Mouse (Mus musculus) forebrain, embryonic 11.5 days (tissue): ENCODE measurements around the gene Prcc. TPM values are rescaled to one million over a fixed set of nuclear protein-coding genes. Genes with fewer than 3 reads are reported as not detected.
"Not testable (repeated sequence)": the region's sequence is repeated elsewhere in the genome, so short reads cannot be mapped to it uniquely, and the experiment has no call there.

Experiments used
- ATAC-seq: fragments of 200-750 bp; cut with Nextera tagmentation; replicated peaks from 2 replicates; pipeline ENCODE4 v1.8.0; 2017; ENCODE audit warnings: moderate TSS enrichment; ENCODE audit not compliant: low FRiP score
- DNase-seq: peaks from one replicate; pipeline ENCODE4 v3.0.0-alpha.2; 2017; ENCODE audit warnings: low spot score
- H3K27ac ChIP-seq: fragments of 300-500 bp; sonication (generic); 2 replicates; pipeline ENCODE4 v1.5.1; 2014; ENCODE audit warnings: low read depth, low read length
- H3K27me3 ChIP-seq: fragments of 300-500 bp; sonication (generic); 2 replicates; pipeline ENCODE4 v1.6.1; 2014; ENCODE audit warnings: mild to moderate bottlenecking, low read length, mixed read lengths; ENCODE audit not compliant: control insufficient read depth, insufficient read depth
- H3K36me3 ChIP-seq: fragments of 300-500 bp; sonication (generic); 2 replicates; pipeline ENCODE4 v1.6.1; 2014; ENCODE audit warnings: mild to moderate bottlenecking, low read length, moderate library complexity, mixed read lengths; ENCODE audit not compliant: control insufficient read depth, insufficient read depth
- H3K4me1 ChIP-seq: fragments of 300-500 bp; sonication (generic); replicated peaks from 2 replicates; pipeline ENCODE4 v1.6.1; 2014; ENCODE audit warnings: low read length, mixed read lengths; ENCODE audit not compliant: control insufficient read depth, insufficient read depth
- H3K4me2 ChIP-seq: fragments of 300-500 bp; sonication (generic); 2 replicates; pipeline ENCODE4 v1.6.1; 2014; ENCODE audit warnings: low read depth, mild to moderate bottlenecking, low read length, moderate library complexity, mixed read lengths; ENCODE audit not compliant: severe bottlenecking
- H3K4me3 ChIP-seq: fragments of 300-500 bp; sonication (generic); 2 replicates; pipeline ENCODE4 v1.5.1; 2014; ENCODE audit warnings: low read depth, low read length
- H3K9ac ChIP-seq: fragments of 300-500 bp; sonication (generic); 2 replicates; pipeline ENCODE4 v1.6.1; 2014; ENCODE audit warnings: low read length
- H3K9me3 ChIP-seq: fragments of 300-500 bp; sonication (generic); 2 replicates; pipeline ENCODE4 v1.6.1; 2016; ENCODE audit warnings: low read length, mixed read lengths; ENCODE audit not compliant: control insufficient read depth
- WGBS: fragments of 180-500 bp; shearing (Covaris S2); extraction: QIAGEN DNeasy Blood & Tissue Kit; methylation state at CpG from one replicate; pipeline ENCODE4 v1.1.7; 2014; 5-methylcytosine and 5-hydroxymethylcytosine counted together
- polyA plus RNA-seq: library from polyadenylated mRNA; unstranded; fragments of >200 nt; fragmentation: Nextera tagmentation; extraction: Ambion mirVana; gene quantifications from 2 replicates; pipeline ENCODE4 v1.2.1, GENCODE M21; 2014

Gene Prcc
- polyA plus RNA-seq, 1 experiment from 2014 or later = 19.6 TPM

- no peak for ATAC-seq
- H3K4me2 ChIP-seq = no peak overlapping the region
- no peak overlapping the region for H3K9ac ChIP-seq
- no peaks in the 10 kb centered on the region for H3K9me3 ChIP-seq
- H3K27me3 ChIP-seq = no peaks in the 10 kb centered on the region
- no peak for DNase-seq
- peaks cover 22% of the 10 kb centered on the region for H3K4me1 ChIP-seq
- H3K4me3 ChIP-seq = no peak overlapping the region
- H3K27ac ChIP-seq = peak overlapping the region; percentile 86; the same call in 1 of the 2 replicates
- peaks cover 3% of the 10 kb centered on the region for H3K36me3 ChIP-seq
- 86% methylated on average over 2 of the region's 2 CpGs for WGBS
These were observed 24.0 kb upstream of the Prcc start for GRCm38 (mm10) chr3:87909381-87909780.

- Histone ChIP-seq H3K27ac (no peak overlapping the region), H3K9ac (peak overlapping the region; percentile 99), H3K4me1 (peaks cover 22% of the 10 kb centered on the region), H3K9me3 (no peaks in the 10 kb centered on the region), H3K27me3 (no peaks in the 10 kb centered on the region), H3K36me3 (no peaks in the 10 kb centered on the region), H3K4me2 (peak overlapping the region; percentile 78), H3K4me3 (peak overlapping the region; percentile 99)
- no peak for ATAC-seq
- 6% methylated on average over 1 of the region's 1 CpGs for WGBS
- no peak for DNase-seq
These were observed 22.5 kb upstream of the Prcc start for GRCm38 (mm10) chr3:87907906-87908305.

- peak overlapping the region; percentile 99 for H3K9ac ChIP-seq
- no peaks in the 10 kb centered on the region for H3K9me3 ChIP-seq
- peak overlapping the region; percentile 78 for H3K4me2 ChIP-seq
- H3K27me3 ChIP-seq = no peaks in the 10 kb centered on the region
- ATAC-seq (no peak), DNase-seq (peak; percentile 68)
- under 1% methylated on average over 27 of the region's 27 CpGs for WGBS
- peak overlapping the region; percentile 89 for H3K27ac ChIP-seq
- peaks cover 22% of the 10 kb centered on the region for H3K4me1 ChIP-seq
- H3K4me3 ChIP-seq = peak overlapping the region; percentile 99
- no peaks in the 10 kb centered on the region for H3K36me3 ChIP-seq
These were observed 21.8 kb upstream of the Prcc start for GRCm38 (mm10) chr3:87906981-87907857.

- Histone ChIP-seq H3K4me3 (peak overlapping the region; percentile 99), H3K9me3 (no peaks in the 10 kb centered on the region), H3K4me1 (peaks cover 22% of the 10 kb centered on the region), H3K9ac (peak overlapping the region; percentile 99), H3K27me3 (no peaks in the 10 kb centered on the region), H3K27ac (peak overlapping the region; percentile 89), H3K36me3 (no peaks in the 10 kb centered on the region), H3K4me2 (peak overlapping the region; percentile 78)
- DNase-seq = peak; percentile 77
- ATAC-seq = peak; percentile 34
- WGBS = 0% methylated on average over 41 of the region's 47 CpGs
These were observed 21.2 kb upstream of the Prcc start for GRCm38 (mm10) chr3:87906601-87906980.

GRCm38 (mm10) chr3:87905880-87906485 is 20.6 kb upstream of the Prcc start, which contains the start of gene Hdgf:
Gene Hdgf (plus strand): TSS chr3:87906321.
- peak; percentile 99 for DNase-seq
- under 1% methylated on average over 54 of the region's 57 CpGs for WGBS
- H3K36me3 ChIP-seq = no peaks in the 10 kb centered on the region
- peak within 1 kb of the TSS; percentile 99 for H3K9ac ChIP-seq
- peaks cover 22% of the 10 kb centered on the region for H3K4me1 ChIP-seq
- peak; percentile 94 for ATAC-seq
- H3K4me2 ChIP-seq = peak within 1 kb of the TSS; percentile 78
- peak within 1 kb of the TSS; percentile 89 for H3K27ac ChIP-seq
- H3K27me3 ChIP-seq = no peaks in the 10 kb centered on the region
- H3K9me3 ChIP-seq = no peaks in the 10 kb centered on the region
- peak within 1 kb of the TSS; percentile 99 for H3K4me3 ChIP-seq

GRCm38 (mm10) chr3:87903821-87904220 is 18.4 kb upstream of the Prcc start:
- Histone ChIP-seq H3K27ac (no peak overlapping the region), H3K4me1 (peaks cover 10% of the 10 kb centered on the region), H3K4me2 (no peak overlapping the region), H3K36me3 (no peaks in the 10 kb centered on the region), H3K27me3 (no peaks in the 10 kb centered on the region), H3K9me3 (no peaks in the 10 kb centered on the region), H3K9ac (no peak overlapping the region), H3K4me3 (no peak overlapping the region)
- 55% methylated on average over 5 of the region's 5 CpGs for WGBS
- DNase-seq (no peak), ATAC-seq (no peak)

GRCm38 (mm10) chr3:87901959-87902358 is 16.6 kb upstream of the Prcc start:
- WGBS = 93% methylated on average over 5 of the region's 6 CpGs
- not testable (repeated sequence) for H3K4me1 ChIP-seq

GRCm38 (mm10) chr3:87901036-87901624 is 15.7 kb upstream of the Prcc start:
- no peak overlapping the region for H3K4me2 ChIP-seq
- 76% methylated on average over 1 of the region's 1 CpGs for WGBS
- no peaks in the 10 kb centered on the region for H3K4me1 ChIP-seq
- H3K9me3 ChIP-seq = no peaks in the 10 kb centered on the region
- no peaks in the 10 kb centered on the region for H3K27me3 ChIP-seq
- H3K9ac ChIP-seq = no peak overlapping the region
- H3K36me3 ChIP-seq = no peaks in the 10 kb centered on the region
- DNase-seq = no peak
- no peak overlapping the region for H3K27ac ChIP-seq
- no peak overlapping the region for H3K4me3 ChIP-seq
- no peak for ATAC-seq

More at GRCm38 (mm10) chr3:87901959-87902358, 16.6 kb upstream of the Prcc start:
- H3K4me2 ChIP-seq, H3K4me3 ChIP-seq, H3K9ac ChIP-seq, H3K27me3 ChIP-seq, H3K9me3 ChIP-seq, H3K27ac ChIP-seq, ATAC-seq, DNase-seq, H3K36me3 ChIP-seq: not testable (repeated sequence)
